Mouse (Mus musculus): Measurements from ENCODE around the gene Nhsl2.
A peak's percentile ranks its signal among the peaks of the same experiment; 100 is the strongest.

Gene Nhsl2

GRCm38 (mm10) chrX:102042386-102042785, 193.2 kb downstream of the Nhsl2 start:
- peak; percentile 56 for DNase-seq (ENCODE audit: low read depth)

GRCm38 (mm10) chrX:102050552-102050951, 201.4 kb downstream of the Nhsl2 start:
- no peak for DNase-seq (ENCODE audit: low read depth)

GRCm38 (mm10) chrX:102051225-102051624, 202.0 kb downstream of the Nhsl2 start:
- no peak for DNase-seq (ENCODE audit: low read depth)

GRCm38 (mm10) chrX:102053371-102053770, 204.2 kb downstream of the Nhsl2 start:
- no peak for DNase-seq (ENCODE audit: low read depth)

- DNase-seq (ENCODE audit: low read depth), result no peak
Measured at GRCm38 (mm10) chrX:102054009-102054408, 204.8 kb downstream of the Nhsl2 start.

- peak; percentile 82 for DNase-seq (ENCODE audit: low read depth)
Measured at GRCm38 (mm10) chrX:102059437-102059836, 210.3 kb downstream of the Nhsl2 start.

- no peak for DNase-seq (ENCODE audit: low read depth)
Measured at GRCm38 (mm10) chrX:102060243-102060642, 211.1 kb downstream of the Nhsl2 start.

GRCm38 (mm10) chrX:102060891-102061290, 211.7 kb downstream of the Nhsl2 start:
- peak; percentile 45 for DNase-seq (ENCODE audit: low read depth)

- no peak for DNase-seq (ENCODE audit: low read depth)
Measured at GRCm38 (mm10) chrX:102064062-102064461, 214.9 kb downstream of the Nhsl2 start.

GRCm38 (mm10) chrX:102065213-102065775, 216.1 kb downstream of the Nhsl2 start:
- DNase-seq (ENCODE audit: low read depth), result peak; percentile 18

GRCm38 (mm10) chrX:102066134-102066533, 216.9 kb downstream of the Nhsl2 start:
- peak; percentile 71 for DNase-seq (ENCODE audit: low read depth)

GRCm38 (mm10) chrX:102067118-102067517, 217.9 kb downstream of the Nhsl2 start:
- no peak for DNase-seq (ENCODE audit: low read depth)

GRCm38 (mm10) chrX:102068811-102069540, 219.8 kb downstream of the Nhsl2 start:
- no peak for DNase-seq (ENCODE audit: low read depth)

GRCm38 (mm10) chrX:102070591-102071471, 221.6 kb downstream of the Nhsl2 start, which contains the start of gene Rtl5:
TSS of gene Rtl5 (minus strand) at chrX:102071304.
- peak; percentile 55 for DNase-seq (ENCODE audit: low read depth)

GRCm38 (mm10) chrX:102071517-102071916, 222.3 kb downstream of the Nhsl2 start:
- no peak for DNase-seq (ENCODE audit: low read depth)

- no peak for DNase-seq (ENCODE audit: low read depth)
Measured at GRCm38 (mm10) chrX:102073605-102074325, 224.6 kb downstream of the Nhsl2 start.

GRCm38 (mm10) chrX:102074435-102074834, 225.2 kb downstream of the Nhsl2 start:
- DNase-seq (ENCODE audit: low read depth), result no peak

- DNase-seq (ENCODE audit: low read depth), result no peak
Measured at GRCm38 (mm10) chrX:102075158-102075557, 226.0 kb downstream of the Nhsl2 start.

GRCm38 (mm10) chrX:102076886-102077765, 227.9 kb downstream of the Nhsl2 start:
- DNase-seq (ENCODE audit: low read depth), result no peak

- no peak for DNase-seq (ENCODE audit: low read depth)
Measured at GRCm38 (mm10) chrX:102081076-102081475, 231.9 kb downstream of the Nhsl2 start.

Data from induced T-regulatory cell, adult 2 months (primary cell).